Mouse (Mus musculus) embryo, embryonic 11 days (tissue): ENCODE data around the gene Tyw5.

Experiments
- DNase-seq: peaks from one replicate; pipeline ENCODE4 v3.0.0-alpha.2; 2015

The Tyw5 gene

GRCm38 (mm10) chr1:57406187-57407151 is at the start of gene Tyw5, which contains the start of gene Maip1:
Gene Tyw5 (minus strand): TSS chr1:57407101.
Gene Maip1 (plus strand): TSS chr1:57406328.
- peak; percentile 88 for DNase-seq

- no peak for DNase-seq
Observed at GRCm38 (mm10) chr1:57450241-57450640, 43.3 kb upstream of the Tyw5 start.

- DNase-seq: no peak
Observed at GRCm38 (mm10) chr1:57445679-57446078, 38.8 kb upstream of the Tyw5 start.

GRCm38 (mm10) chr1:57440771-57441170 is 33.9 kb upstream of the Tyw5 start:
- no peak for DNase-seq

- DNase-seq: no peak
Observed at GRCm38 (mm10) chr1:57439026-57439425, 32.1 kb upstream of the Tyw5 start.

- peak; percentile 43 for DNase-seq
Observed at GRCm38 (mm10) chr1:57436954-57437353, 30.1 kb upstream of the Tyw5 start.

- DNase-seq: no peak
Observed at GRCm38 (mm10) chr1:57436408-57436807, 29.5 kb upstream of the Tyw5 start.

GRCm38 (mm10) chr1:57433141-57433540 is 26.2 kb upstream of the Tyw5 start:
- no peak for DNase-seq

GRCm38 (mm10) chr1:57429786-57430483 is 23.0 kb upstream of the Tyw5 start:
- DNase-seq: peak; percentile 76

- DNase-seq: peak; percentile 91
Observed at GRCm38 (mm10) chr1:57428368-57429308, 21.7 kb upstream of the Tyw5 start.

GRCm38 (mm10) chr1:57423696-57424095 is 16.8 kb upstream of the Tyw5 start:
- peak; percentile 66 for DNase-seq

- DNase-seq: no peak
Observed at GRCm38 (mm10) chr1:57413397-57413796, 6.5 kb upstream of the Tyw5 start.

- no peak for DNase-seq
Observed at GRCm38 (mm10) chr1:57408994-57409393, 2.1 kb upstream of the Tyw5 start.

GRCm38 (mm10) chr1:57402116-57402515 is 4.8 kb downstream of the Tyw5 start:
- no peak for DNase-seq

- no peak for DNase-seq
Observed at GRCm38 (mm10) chr1:57400877-57401276, 6.0 kb downstream of the Tyw5 start.

- DNase-seq: no peak
Observed at GRCm38 (mm10) chr1:57400321-57400720, 6.6 kb downstream of the Tyw5 start.

GRCm38 (mm10) chr1:57394051-57394450 is 12.8 kb downstream of the Tyw5 start:
- peak; percentile 38 for DNase-seq

GRCm38 (mm10) chr1:57392417-57392816 is 14.5 kb downstream of the Tyw5 start:
- no peak for DNase-seq

- no peak for DNase-seq
Observed at GRCm38 (mm10) chr1:57390993-57391790, 15.7 kb downstream of the Tyw5 start.

- no peak for DNase-seq
Observed at GRCm38 (mm10) chr1:57388402-57389155, 18.3 kb downstream of the Tyw5 start.

GRCm38 (mm10) chr1:57387876-57388275 is 19.0 kb downstream of the Tyw5 start:
- DNase-seq: no peak
